ENCODE assay signal across 30 mouse cellular contexts in the genomic region with DNA sequence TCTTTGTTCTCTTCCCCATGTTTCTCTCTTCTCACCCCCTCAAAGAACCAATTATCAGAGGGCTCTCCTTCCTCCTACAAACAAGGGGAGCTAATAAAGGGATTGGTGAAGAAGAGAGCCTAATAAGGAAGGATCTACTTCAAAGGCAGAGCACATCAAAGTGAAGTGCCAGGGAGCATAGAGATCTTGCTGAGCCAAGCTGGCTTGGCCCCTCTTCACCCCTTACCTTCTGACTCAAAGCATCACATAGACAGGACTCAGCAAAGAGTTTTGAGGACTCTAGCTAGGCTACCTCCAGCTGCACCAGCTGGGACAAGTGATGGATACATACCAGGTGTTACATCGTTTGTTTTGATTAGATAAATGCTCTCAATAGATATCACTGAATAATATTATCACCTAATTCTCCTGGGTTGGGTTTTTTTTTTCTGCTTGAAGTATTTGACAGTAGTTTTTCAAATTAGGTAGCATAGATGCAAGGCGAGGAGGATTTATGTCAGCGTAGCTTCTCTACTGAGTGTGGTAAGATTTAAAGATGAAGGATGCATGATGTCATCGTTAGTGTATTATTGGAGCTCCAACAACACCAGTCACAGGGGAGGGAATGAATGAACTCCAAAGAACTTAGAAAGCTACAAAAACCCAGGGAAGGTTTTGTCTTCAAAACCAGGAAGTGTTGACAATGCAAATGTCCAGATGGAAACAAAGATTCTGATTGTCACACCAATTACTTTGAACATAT.
DNase-seq lines count a peak whose midpoint lies in the region; ATAC-seq lines count a peak whose summit lies in the region.
"Had no signal": no experiment of that assay in that cellular context is flagged by ENCODE, and none has a peak within 500 bp of the region (broad histone marks: within the 10 kb centered on the region; RNA-seq: fewer than 3 reads in every experiment).

No protein-coding gene starts in this region.

- H3K36me3 ChIP-seq in forebrain, embryonic 15.5 days: no peaks in the 10 kb centered on the region
- no peaks in the 10 kb centered on the region for H3K36me3 ChIP-seq in midbrain, embryonic 16.5 days (ENCODE audit: control insufficient read depth, insufficient read depth, low read length)
- H3K36me3 ChIP-seq: heart, embryonic 10.5 days; heart, embryonic 15.5 days; hindbrain, embryonic 12.5 days; limb, embryonic 15.5 days; liver, embryonic 13.5 days; neural tube, embryonic 12.5 days had no signal

- H3K9ac ChIP-seq in forebrain, embryonic 15.5 days (replicated peaks): no peak overlapping the region
- H3K9ac ChIP-seq in midbrain, embryonic 16.5 days (ENCODE audit: low read depth, low read length): no peak overlapping the region
- H3K9ac ChIP-seq: heart, embryonic 15.5 days; hindbrain, embryonic 12.5 days; limb, embryonic 15.5 days; liver, embryonic 13.5 days; neural tube, embryonic 12.5 days had no signal

- H3K4me1 ChIP-seq in forebrain, embryonic 15.5 days: 0 out of 2 replicates have a peak, but pooled peaks cover 6% of the 10 kb centered on the region
- H3K4me1 ChIP-seq in midbrain, embryonic 16.5 days (ENCODE audit: control insufficient read depth, insufficient read depth, low read length): no peaks in the 10 kb centered on the region
- H3K4me1 ChIP-seq: heart, embryonic 15.5 days; hindbrain, embryonic 12.5 days; limb, embryonic 15.5 days; liver, embryonic 13.5 days; neural tube, embryonic 12.5 days had no signal

- ATAC-seq in frontal cortex, adult (ENCODE audit: low TSS enrichment): 0 out of 2 replicates have a peak, but pooled peaks have one; percentile 16
- peak; percentile 70 for ATAC-seq in forebrain, embryonic 15.5 days (replicated peaks)
- ATAC-seq in midbrain, embryonic 16.5 days: 0 out of 2 replicates have a peak, but pooled peaks have one; percentile 60
- ATAC-seq: intestine, postnatal 0 days; Patski had no signal

- no peak for DNase-seq in frontal cortex, adult 2 months (ENCODE audit: extremely low spot score in 1 of 2, low spot score in 1 of 2)
- DNase-seq in embryo, embryonic 11 days: peak; percentile 11
- no peak for DNase-seq in thymus, adult 18-20 months
- DNase-seq in testis, postnatal 14 days (ENCODE audit: low spot score): no peak
- DNase-seq: adrenal gland, postnatal 10 days; cerebellum, adult 11 months; cerebellum, adult 9-10 months; gastrocnemius, postnatal 14 days; kidney, adult 9 months; kidney, postnatal 10 days; layer of hippocampus, postnatal 36 days; left cerebral cortex, postnatal 4 days; liver, embryonic 13.5 days; lung, adult 18-20 months; lung, postnatal 14 days; right cerebral cortex, adult 18-20 months; spleen, adult 18-20 months; thymus, postnatal 4 days had no signal

- no peaks in the 10 kb centered on the region for H3K27me3 ChIP-seq in forebrain, embryonic 15.5 days
- no peaks in the 10 kb centered on the region for H3K27me3 ChIP-seq in midbrain, embryonic 16.5 days (ENCODE audit: control insufficient read depth, insufficient read depth, low read depth, low read length)
- H3K27me3 ChIP-seq: heart, embryonic 15.5 days; hindbrain, embryonic 12.5 days; limb, embryonic 15.5 days; liver, embryonic 13.5 days; neural tube, embryonic 12.5 days had no signal

- H3K9me3 ChIP-seq in forebrain, embryonic 15.5 days: no peaks in the 10 kb centered on the region
- no peaks in the 10 kb centered on the region for H3K9me3 ChIP-seq in midbrain, embryonic 16.5 days (replicated peaks; ENCODE audit: control insufficient read depth, low read length, poor library complexity, severe bottlenecking)
- H3K9me3 ChIP-seq: heart, embryonic 10.5 days; heart, embryonic 15.5 days; hindbrain, embryonic 12.5 days; limb, embryonic 15.5 days; liver, embryonic 13.5 days; neural tube, embryonic 12.5 days had no signal

- WGBS in forebrain, embryonic 15.5 days: 32% methylated on average over 4 of the region's 4 CpGs
- WGBS in midbrain, embryonic 16.5 days: 58% methylated on average over 4 of the region's 4 CpGs

- no peak overlapping the region for H3K4me3 ChIP-seq in forebrain, embryonic 15.5 days
- H3K4me3 ChIP-seq in midbrain, embryonic 16.5 days (ENCODE audit: low read depth, low read length): no peak overlapping the region
- H3K4me3 ChIP-seq: heart, embryonic 10.5 days; heart, embryonic 15.5 days; hindbrain, embryonic 12.5 days; limb, embryonic 15.5 days; liver, embryonic 13.5 days; myocyte; neural tube, embryonic 12.5 days had no signal

- H3K27ac ChIP-seq in forebrain, embryonic 15.5 days (replicated peaks): peak overlapping the region; percentile 12; the same call in 1 of the 2 replicates
- H3K27ac ChIP-seq in midbrain, embryonic 16.5 days (ENCODE audit: low read length): no peak overlapping the region
- H3K27ac ChIP-seq: heart, embryonic 10.5 days; heart, embryonic 15.5 days; hindbrain, embryonic 12.5 days; limb, embryonic 15.5 days; liver, embryonic 13.5 days; neural tube, embryonic 12.5 days; stomach, postnatal 0 days had no signal

- H3K4me2 ChIP-seq in forebrain, embryonic 15.5 days (replicated peaks): no peak overlapping the region
- no peak overlapping the region for H3K4me2 ChIP-seq in midbrain, embryonic 16.5 days (ENCODE audit: low read length)
- H3K4me2 ChIP-seq: heart, embryonic 15.5 days; hindbrain, embryonic 12.5 days; limb, embryonic 15.5 days; liver, embryonic 13.5 days; neural tube, embryonic 12.5 days had no signal

Comparison
In these comparisons a context has a peak if more than half of its experiments do, and no peak if none do; other contexts are left out.
1. ATAC-seq: peak in every context shown above with its lines; median percentile 70 in forebrain, embryonic 15.5 days; 60 in midbrain, embryonic 16.5 days; 16 in frontal cortex, adult.